Mouse (Mus musculus) small intestine, adult 2 months (tissue): Measurements from ENCODE around the gene Serpinb1b.
"Not testable (repeated sequence)": the region's sequence is repeated elsewhere in the genome, so short reads cannot be mapped to it uniquely, and the experiment has no call there.

Experiments
- CTCF ChIP-seq: fragments of 200-500 bp; IDR thresholded peaks from 2 replicates; pipeline ENCODE4 v1.5.1; 2012; ENCODE audit warnings: low read depth, mild to moderate bottlenecking, control low read depth, inconsistent platforms, low read length, moderate library complexity, mixed read lengths; ENCODE audit not compliant: insufficient replicate concordance, insufficient read length; ENCODE audit errors: extremely low read depth
- POLR2A ChIP-seq: fragments of 200-500 bp; IDR thresholded peaks from 2 replicates; pipeline ENCODE4 v1.6.1; 2012; ENCODE audit warnings: low read depth, mild to moderate bottlenecking, control low read depth, inconsistent platforms, low read length, moderate library complexity

- TF ChIP-seq CTCF, POLR2A: not testable (repeated sequence)
Observed at GRCm38 (mm10) chr13:33029478-33029877, 48.9 kb upstream of the Serpinb1b start.
